Mouse (Mus musculus) c-Kit-positive CD71-positive TER-119-negative erythroid progenitor cells, embryonic 14.5 days (primary cell): ENCODE data around the gene 2310057M21Rik.
"Not testable (repeated sequence)": the region's sequence is repeated elsewhere in the genome, so short reads cannot be mapped to it uniquely, and the experiment has no call there.

Experiments
- DNase-seq: peaks from one replicate; pipeline ENCODE4 v3.0.0-alpha.2; 2013; ENCODE audit warnings: low read depth

Gene 2310057M21Rik

GRCm38 (mm10) chr7:131362615-131363300, at the start of gene 2310057M21Rik:
Gene 2310057M21Rik (minus strand): TSS chr7:131362759.
- DNase-seq = peak; percentile 89

DNA sequence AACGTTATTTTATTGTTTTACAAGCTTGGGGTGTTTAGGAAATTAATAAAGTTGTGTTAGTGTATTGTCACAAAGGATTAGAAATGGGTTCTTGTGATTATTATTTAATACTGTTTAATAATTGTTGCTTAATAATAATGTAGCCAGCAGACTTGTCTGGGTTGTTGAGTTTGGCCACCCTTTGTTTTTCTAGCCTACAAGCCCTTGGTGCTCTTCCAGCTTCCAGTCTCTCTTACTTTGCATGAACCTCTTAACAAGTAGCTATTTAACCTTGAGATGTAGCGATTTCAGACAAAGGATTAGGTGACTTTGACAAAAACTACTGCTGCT, 49.3 kb upstream of the 2310057M21Rik start:
- no peak for DNase-seq

DNA sequence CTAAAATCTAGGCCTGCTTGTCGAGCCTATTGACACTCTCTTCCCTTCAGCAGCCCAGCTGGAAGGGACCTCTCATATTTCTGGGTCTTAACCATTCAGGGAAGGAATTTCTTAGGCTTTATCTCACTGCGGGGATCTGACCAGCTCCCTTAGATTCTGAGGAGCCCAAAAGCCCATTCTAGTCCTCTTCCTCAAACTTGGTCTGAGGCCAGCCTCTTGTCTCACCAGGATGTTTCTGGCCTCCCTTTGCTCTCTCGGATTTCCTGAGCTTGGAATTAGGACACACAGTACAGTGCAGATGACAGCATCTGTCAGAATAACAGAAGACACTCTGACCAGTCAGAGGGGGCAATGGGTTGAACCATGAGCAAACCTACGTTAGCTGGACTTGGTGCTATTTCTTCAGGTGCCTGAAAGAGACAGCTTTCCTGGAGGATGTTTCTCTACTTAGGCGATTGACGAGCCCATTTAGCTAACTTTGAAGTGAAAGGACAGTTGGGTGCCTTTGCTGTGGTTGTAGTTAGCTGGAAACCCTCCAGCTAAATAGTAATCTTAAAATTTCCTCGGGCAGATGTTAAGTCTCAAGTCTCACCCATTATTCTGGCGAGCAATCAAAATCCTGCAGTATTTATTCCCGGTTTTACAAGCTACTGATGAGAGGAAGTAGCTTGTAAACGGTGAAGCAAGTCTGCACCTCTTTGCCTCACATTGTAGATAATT, 48.8 kb upstream of the 2310057M21Rik start:
- no peak for DNase-seq

DNA sequence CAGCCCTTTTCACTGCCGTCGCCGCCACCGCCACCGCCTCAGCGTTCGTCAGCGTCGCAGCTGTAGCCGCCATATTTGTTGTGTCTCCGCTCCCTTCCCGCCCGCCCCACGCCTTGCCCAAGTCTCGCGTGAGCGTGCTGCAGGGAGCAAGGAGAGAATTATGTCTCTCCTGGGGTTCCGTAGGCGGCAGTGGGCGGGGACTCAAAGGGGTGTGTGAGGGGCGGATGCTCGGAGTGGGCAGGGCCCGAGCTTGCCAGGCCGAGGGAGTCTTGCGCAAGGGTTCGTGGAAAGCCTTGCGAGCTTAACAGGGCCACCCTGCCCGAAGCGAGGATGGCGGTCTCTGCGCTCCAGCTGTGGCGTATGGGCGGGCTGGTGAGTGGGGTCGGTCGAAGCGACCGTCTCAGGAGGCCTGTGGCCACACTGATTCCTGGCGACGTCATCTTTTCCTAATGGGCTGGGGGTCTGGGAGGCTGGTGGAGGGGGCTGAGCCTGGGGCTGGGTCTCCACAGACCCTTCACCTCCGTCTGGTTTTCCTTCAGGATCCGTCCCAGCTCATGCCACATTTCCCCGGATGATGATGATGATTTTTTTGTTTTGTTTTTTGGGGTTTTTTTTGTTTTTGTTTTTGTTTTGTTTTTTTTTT, 48.0 kb upstream of the 2310057M21Rik start, which contains the start of the genes Ikzf5 and Acadsb:
Gene Ikzf5 (minus strand): TSS at position 106 of the 643 bp plus-strand sequence.
Gene Acadsb (plus strand): TSS at position 186 of the 643 bp plus-strand sequence.
- peak; percentile 96 for DNase-seq

GRCm38 (mm10) chr7:131409988-131410385, 47.4 kb upstream of the 2310057M21Rik start:
- DNase-seq = peak; percentile 16

GRCm38 (mm10) chr7:131409321-131409987, 46.9 kb upstream of the 2310057M21Rik start:
- DNase-seq = peak; percentile 72

DNA sequence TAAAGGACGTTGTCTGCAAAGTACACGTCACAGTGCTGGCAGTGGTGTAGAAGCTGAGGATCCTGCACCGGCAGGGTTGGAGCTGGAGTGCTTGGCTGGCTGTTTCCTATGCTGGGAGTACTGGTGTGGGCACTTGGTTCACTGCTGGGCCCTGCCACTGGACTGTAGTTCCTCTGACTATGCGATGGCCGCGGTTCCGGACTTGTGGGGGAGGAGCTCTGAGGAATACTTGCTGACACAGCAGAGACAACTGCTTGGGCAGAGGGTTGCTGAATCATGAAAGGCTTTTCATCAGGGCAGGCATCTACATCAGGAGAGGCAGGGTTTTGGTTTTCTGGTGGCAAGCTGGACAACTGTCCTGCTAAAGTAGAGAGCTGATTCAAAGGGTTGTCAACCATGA, 29.2 kb upstream of the 2310057M21Rik start:
- DNase-seq = not testable (repeated sequence)

- DNase-seq = peak; percentile 30
Measured at GRCm38 (mm10) chr7:131371880-131372651, 9.5 kb upstream of the 2310057M21Rik start.

- peak; percentile 17 for DNase-seq
Measured at GRCm38 (mm10) chr7:131371470-131371860, 8.9 kb upstream of the 2310057M21Rik start.

- peak; percentile 83 for DNase-seq
Measured at GRCm38 (mm10) chr7:131370648-131371469, 8.3 kb upstream of the 2310057M21Rik start, which contains the start of gene Pstk. Gene Pstk (plus strand): TSS chr7:131371141.

DNA sequence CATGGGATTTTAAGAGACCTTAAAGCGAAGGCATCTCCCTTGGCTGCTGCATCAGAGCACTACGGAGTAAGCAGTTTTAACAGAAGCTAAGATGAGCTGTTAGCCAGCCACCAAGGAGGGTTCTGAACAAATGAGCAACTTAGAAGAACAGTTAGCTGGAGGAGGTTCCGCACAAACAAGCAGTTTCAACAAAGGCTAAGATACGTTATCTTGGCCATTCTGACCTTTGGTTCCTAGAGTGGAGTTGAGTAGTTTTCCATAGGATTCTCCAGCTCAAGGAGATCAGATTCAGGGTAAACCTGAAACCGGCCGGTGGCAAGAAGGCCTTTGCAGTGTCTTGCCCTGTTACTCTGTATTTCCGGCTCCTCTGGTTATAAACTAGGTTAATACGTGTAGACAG, 1.6 kb upstream of the 2310057M21Rik start:
- DNase-seq = no peak

DNA sequence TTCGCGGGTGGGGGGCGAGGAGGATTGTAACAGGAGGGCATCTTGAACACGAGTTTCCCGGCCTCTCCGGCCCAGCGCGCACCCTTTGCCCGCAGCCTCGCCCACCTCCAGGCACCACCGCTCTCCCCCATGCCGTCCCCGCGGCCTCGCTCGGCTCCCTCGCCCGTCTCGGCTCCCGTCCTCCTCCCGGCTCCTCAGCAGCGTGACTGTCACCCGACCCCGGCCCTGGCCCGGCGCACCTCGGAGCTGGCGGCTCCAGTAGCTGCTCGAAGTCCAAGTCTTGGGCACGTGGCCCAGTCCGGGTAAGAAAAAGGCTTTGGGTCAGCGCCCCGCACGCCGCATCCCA, 317 bp downstream of the 2310057M21Rik start:
- DNase-seq = no peak

- DNase-seq = no peak
Measured at GRCm38 (mm10) chr7:131356105-131356504, 6.5 kb downstream of the 2310057M21Rik start.

- DNase-seq = no peak
Measured at GRCm38 (mm10) chr7:131345856-131346541, 16.6 kb downstream of the 2310057M21Rik start.

GRCm38 (mm10) chr7:131337502-131338068, 25.0 kb downstream of the 2310057M21Rik start:
- DNase-seq = no peak

- DNase-seq = no peak
Measured at GRCm38 (mm10) chr7:131333564-131333963, 29.0 kb downstream of the 2310057M21Rik start, which contains the start of gene Fam24a. Gene Fam24a (plus strand): TSS chr7:131333864.

- no peak for DNase-seq
Measured at GRCm38 (mm10) chr7:131331688-131332087, 30.9 kb downstream of the 2310057M21Rik start.

- DNase-seq = no peak
Measured at GRCm38 (mm10) chr7:131329416-131329815, 33.1 kb downstream of the 2310057M21Rik start, which contains the start of gene Fam24b. Gene Fam24b (minus strand): TSS chr7:131329516.

DNA sequence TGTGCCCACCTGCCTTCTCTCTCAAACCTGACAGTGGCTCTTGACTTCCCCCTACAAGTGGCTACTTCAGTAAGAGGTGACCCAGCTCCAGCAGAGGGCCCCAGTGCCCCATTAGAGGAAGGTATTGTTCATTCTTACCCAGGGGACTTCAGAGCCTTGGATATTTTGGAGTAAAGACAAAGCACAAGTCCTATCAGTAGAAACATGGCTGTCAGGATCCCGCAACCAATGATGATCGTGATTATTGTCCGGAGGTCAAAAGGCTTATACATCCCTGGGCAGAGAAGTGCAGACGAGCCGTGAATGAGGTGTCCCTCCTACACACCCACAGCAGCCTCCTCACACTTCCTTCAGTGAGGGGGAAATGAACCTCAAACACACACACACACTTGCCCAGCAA, 35.5 kb downstream of the 2310057M21Rik start:
- DNase-seq = no peak

DNA sequence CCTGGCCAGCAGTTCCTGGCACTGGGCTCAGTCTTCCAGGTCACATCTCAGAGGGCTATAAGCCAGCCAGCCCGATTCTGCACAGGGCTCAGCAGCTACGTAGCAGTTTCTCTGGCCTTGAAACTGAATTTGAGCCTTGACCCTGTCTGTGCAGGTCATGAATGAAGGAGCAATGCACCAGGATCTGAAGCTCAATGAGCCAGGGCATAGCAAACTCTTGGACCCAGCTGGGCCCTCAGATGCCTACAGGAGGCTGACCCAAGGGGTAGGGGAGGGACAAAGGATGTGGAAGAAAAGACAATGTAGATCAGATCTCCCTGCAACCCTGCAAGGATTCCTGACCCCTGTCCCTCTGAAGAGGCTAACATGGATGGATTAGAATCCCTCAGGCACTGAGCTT, 40.4 kb downstream of the 2310057M21Rik start, which contains the start of gene Cuzd1:
Gene Cuzd1 (minus strand): TSS at position 101 of the 400 bp plus-strand sequence.
- DNase-seq = no peak
